Mouse (Mus musculus): ENCODE results near the gene Hecw2. TPM values are rescaled to one million over a fixed set of nuclear protein-coding genes. Genes with fewer than 3 reads are reported as not detected.

The Hecw2 gene
- polyA plus RNA-seq, 1 experiment from 2014 or later, result 4.6 TPM

DNA sequence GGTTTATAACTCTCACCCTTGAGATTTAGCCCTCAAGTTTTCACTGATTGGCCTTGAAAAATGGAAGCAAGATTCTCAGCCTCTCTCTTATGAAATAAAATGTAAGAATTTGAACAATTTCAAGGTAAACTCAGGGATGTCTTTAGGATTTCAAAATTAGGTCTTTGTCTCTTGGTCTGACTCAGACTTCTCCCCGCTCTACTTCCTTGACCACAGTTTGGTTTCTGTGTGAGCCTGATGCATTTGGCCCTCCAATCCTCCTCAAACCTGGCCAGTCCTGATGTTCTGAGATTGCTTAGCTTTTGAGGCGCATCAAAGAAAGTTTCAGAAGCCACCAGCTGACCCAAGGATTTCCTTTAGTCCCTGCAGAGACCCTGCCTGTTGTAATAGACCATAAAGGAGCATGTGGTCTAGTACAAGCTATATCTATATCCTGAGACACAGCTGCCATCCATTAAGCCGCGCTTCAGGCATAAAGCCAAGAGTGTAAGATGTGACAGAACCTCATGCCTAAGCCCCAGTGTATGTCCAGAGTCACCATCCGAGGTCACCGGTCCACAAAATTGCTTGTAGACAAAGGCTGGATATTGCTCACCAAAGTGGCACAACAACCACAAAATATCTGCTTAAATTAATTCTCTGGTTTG lies 185.4 kb downstream of the Hecw2 start:
- Histone ChIP-seq H3K4me2 (ENCODE audit: low read length) (no peak overlapping the region), H3K9ac (replicated peaks; ENCODE audit: low read depth, low read length) (no peak overlapping the region), H3K9me3 (ENCODE audit: control insufficient read depth, low read length) (no peaks in the 10 kb centered on the region), H3K36me3 (ENCODE audit: control insufficient read depth, insufficient read depth) (no peaks in the 10 kb centered on the region), H3K4me3 (replicated peaks; ENCODE audit: low read length) (no peak overlapping the region), H3K4me1 (replicated peaks; ENCODE audit: control insufficient read depth, insufficient read depth, low read length) (no peaks in the 10 kb centered on the region), H3K27ac (ENCODE audit: low read length) (no peak overlapping the region), H3K27me3 (replicated peaks; ENCODE audit: control insufficient read depth, insufficient read depth, low read length) (no peaks in the 10 kb centered on the region)
- ATAC-seq, result no peak
- 89% methylated on average over 6 of the region's 6 CpGs for WGBS

DNA sequence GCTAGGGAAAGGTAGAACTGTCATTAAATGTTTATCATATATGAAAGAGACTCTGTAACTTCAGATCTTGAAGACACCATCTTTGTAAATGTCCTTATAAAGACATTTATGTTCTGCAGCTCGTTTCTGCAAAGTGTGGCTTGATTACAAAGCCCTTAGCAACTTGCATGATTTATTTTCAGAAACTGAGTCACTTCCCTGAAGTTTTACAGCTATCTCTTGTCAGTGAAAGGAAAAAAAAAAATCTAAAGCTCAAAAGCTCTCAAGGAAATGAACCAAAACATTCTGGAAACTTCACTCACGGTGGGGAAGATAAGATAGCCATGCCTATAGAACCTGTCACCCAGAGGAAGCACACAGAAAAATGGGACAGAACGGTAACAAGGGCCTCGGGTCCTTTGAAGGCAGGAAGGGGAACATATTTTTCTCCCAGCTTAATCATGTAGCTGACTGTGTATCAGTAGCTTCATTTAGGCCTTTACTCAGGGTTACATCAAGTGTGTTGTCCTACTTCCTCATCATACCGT lies 189.0 kb downstream of the Hecw2 start:
- no peaks in the 10 kb centered on the region for H3K9me3 ChIP-seq (ENCODE audit: control insufficient read depth, low read length)
- H3K27ac ChIP-seq (ENCODE audit: low read length), result no peak overlapping the region
- H3K9ac ChIP-seq (replicated peaks; ENCODE audit: low read depth, low read length), result no peak overlapping the region
- no peak overlapping the region for H3K4me2 ChIP-seq (ENCODE audit: low read length)
- ATAC-seq, result no peak
- H3K4me1 ChIP-seq (replicated peaks; ENCODE audit: control insufficient read depth, insufficient read depth, low read length), result no peaks in the 10 kb centered on the region
- H3K36me3 ChIP-seq (ENCODE audit: control insufficient read depth, insufficient read depth), result no peaks in the 10 kb centered on the region
- H3K27me3 ChIP-seq (replicated peaks; ENCODE audit: control insufficient read depth, insufficient read depth, low read length), result no peaks in the 10 kb centered on the region
- H3K4me3 ChIP-seq (replicated peaks; ENCODE audit: low read length), result no peak overlapping the region
- 85% methylated on average over 5 of the region's 5 CpGs for WGBS

DNA sequence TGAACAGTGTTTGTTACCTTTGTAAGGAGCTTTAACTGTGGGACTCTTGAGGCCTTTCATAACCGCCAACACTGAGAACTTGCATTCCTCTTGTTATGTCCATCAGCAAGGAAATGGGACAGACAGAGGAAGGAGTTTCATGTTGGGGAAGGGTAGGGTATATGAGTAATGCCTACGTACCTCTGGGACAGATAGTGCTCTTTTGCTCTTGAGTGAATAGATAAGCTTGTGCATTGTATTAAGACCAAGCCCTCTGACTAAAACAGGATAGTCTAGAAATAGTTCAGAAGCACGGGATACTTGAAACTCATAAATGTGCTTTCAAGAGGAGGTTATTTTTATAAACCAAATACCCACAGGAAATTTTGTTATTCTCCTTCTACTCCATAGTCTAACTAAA lies 191.7 kb downstream of the Hecw2 start:
- Histone ChIP-seq H3K36me3 (ENCODE audit: control insufficient read depth, insufficient read depth) (no peaks in the 10 kb centered on the region), H3K27me3 (replicated peaks; ENCODE audit: control insufficient read depth, insufficient read depth, low read length) (no peaks in the 10 kb centered on the region), H3K27ac (ENCODE audit: low read length) (no peak overlapping the region), H3K9me3 (ENCODE audit: control insufficient read depth, low read length) (no peaks in the 10 kb centered on the region), H3K4me3 (replicated peaks; ENCODE audit: low read length) (no peak overlapping the region), H3K4me2 (ENCODE audit: low read length) (no peak overlapping the region), H3K4me1 (replicated peaks; ENCODE audit: control insufficient read depth, insufficient read depth, low read length) (no peaks in the 10 kb centered on the region), H3K9ac (replicated peaks; ENCODE audit: low read depth, low read length) (no peak overlapping the region)
- WGBS, result 71% methylated on average over 3 of the region's 3 CpGs
- ATAC-seq, result no peak

DNA sequence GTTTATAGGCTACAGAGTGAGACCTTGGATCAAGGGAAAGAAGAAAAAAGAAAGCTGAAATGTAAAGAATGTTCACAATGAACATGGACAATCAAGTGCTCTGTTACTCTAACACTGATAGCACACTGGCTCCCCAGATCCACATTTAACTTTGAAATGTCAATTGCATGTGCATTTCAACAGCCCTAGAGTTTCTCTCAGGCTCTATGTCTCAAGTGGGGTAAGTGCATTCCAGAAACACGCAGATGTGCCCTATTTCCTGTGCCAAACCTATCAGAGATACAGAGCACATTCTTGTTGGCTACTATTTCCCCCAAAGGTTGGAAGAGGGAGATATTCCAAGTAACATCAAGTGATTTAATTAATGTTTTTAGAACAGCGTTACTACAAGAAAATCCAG lies 192.9 kb downstream of the Hecw2 start:
- Histone ChIP-seq H3K4me1 (replicated peaks; ENCODE audit: control insufficient read depth, insufficient read depth, low read length) (no peaks in the 10 kb centered on the region), H3K9me3 (ENCODE audit: control insufficient read depth, low read length) (no peaks in the 10 kb centered on the region), H3K4me3 (replicated peaks; ENCODE audit: low read length) (no peak overlapping the region), H3K36me3 (ENCODE audit: control insufficient read depth, insufficient read depth) (no peaks in the 10 kb centered on the region), H3K27ac (ENCODE audit: low read length) (no peak overlapping the region), H3K4me2 (ENCODE audit: low read length) (no peak overlapping the region), H3K27me3 (replicated peaks; ENCODE audit: control insufficient read depth, insufficient read depth, low read length) (no peaks in the 10 kb centered on the region), H3K9ac (replicated peaks; ENCODE audit: low read depth, low read length) (no peak overlapping the region)
- no peak for ATAC-seq
- 97% methylated on average over 2 of the region's 2 CpGs for WGBS

DNA sequence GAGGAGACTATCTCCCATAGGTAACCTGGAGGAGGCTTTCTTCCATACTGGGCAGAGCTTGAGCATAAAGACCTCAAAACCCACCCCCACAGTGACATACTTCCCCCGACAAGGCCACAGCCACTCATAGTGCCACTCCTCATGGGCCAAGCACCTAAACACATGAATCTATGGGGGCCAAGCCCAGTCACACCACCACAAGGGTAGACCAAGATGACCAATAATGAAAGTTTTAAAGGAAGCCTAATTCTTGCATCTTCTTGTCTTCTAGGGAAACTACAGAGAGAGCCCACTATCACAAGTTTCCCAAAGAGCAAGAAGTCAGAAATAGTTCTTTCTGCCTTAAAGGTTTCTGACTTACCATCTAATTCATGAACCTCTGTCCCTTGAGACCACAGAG lies 197.7 kb downstream of the Hecw2 start:
- Histone ChIP-seq H3K27ac (ENCODE audit: low read length) (no peak overlapping the region), H3K9me3 (ENCODE audit: control insufficient read depth, low read length) (no peaks in the 10 kb centered on the region), H3K4me3 (replicated peaks; ENCODE audit: low read length) (no peak overlapping the region), H3K4me2 (ENCODE audit: low read length) (no peak overlapping the region), H3K36me3 (ENCODE audit: control insufficient read depth, insufficient read depth) (no peaks in the 10 kb centered on the region), H3K9ac (replicated peaks; ENCODE audit: low read depth, low read length) (no peak overlapping the region), H3K4me1 (replicated peaks; ENCODE audit: control insufficient read depth, insufficient read depth, low read length) (no peaks in the 10 kb centered on the region), H3K27me3 (replicated peaks; ENCODE audit: control insufficient read depth, insufficient read depth, low read length) (no peaks in the 10 kb centered on the region)
- WGBS, result 100% methylated on average over 1 of the region's 1 CpGs
- no peak for ATAC-seq

DNA sequence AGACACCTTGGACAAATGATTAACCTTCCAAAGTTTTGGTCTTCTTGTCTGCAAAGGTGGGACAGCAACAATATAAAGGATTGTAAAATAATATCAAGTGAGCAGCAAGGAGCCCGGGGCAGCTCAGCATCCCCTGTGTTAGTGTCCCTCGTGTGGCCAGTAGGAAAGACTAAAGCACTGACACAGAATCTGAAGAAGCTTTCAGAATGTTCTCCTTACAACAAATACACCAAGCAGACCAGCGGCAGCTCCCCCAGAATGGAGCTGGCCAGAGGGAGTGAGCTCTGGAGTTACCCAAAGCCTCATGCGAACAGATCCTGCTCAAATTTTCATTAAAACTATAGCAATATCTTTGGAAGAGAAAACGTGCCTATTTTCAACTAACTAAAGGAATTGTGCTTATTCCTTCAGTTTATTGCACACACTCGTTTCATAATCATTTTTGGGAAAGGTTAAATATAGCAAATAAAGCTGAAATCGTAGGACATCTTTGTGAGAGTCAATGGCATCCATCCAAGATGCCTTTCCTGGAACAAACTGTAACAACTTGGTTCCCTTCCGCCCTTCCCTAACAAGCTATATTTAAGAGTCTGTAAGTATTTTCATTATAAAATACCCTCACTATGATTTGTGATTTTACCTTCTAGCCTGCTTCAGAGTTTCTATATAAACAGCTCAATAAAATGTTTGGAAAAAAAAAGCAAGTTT lies 208.6 kb downstream of the Hecw2 start:
- no peak for ATAC-seq

DNA sequence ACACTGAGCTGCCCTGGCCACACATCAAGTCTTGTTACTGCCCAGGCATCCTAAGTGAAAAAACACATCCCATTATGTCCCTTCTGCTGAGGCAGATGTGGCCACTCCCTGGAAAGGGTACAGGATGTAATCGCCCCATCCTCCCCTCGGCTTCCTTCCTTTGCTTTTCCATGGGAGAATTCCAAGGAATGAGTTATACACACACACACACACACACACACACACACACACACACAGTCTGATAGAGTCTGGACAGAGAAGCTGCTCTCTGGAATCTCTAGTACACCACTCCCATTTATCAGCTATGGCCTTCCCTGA lies 216.5 kb downstream of the Hecw2 start:
- no peak overlapping the region for H3K27ac ChIP-seq (ENCODE audit: low read length)

More for the DNA sequence above, 208.6 kb downstream of the Hecw2 start:
- Histone ChIP-seq H3K9ac (replicated peaks; ENCODE audit: low read depth, low read length) (no peak overlapping the region), H3K4me2 (ENCODE audit: low read length) (no peak overlapping the region), H3K27ac (ENCODE audit: low read length) (no peak overlapping the region), H3K27me3 (replicated peaks; ENCODE audit: control insufficient read depth, insufficient read depth, low read length) (no peaks in the 10 kb centered on the region), H3K4me3 (replicated peaks; ENCODE audit: low read length) (no peak overlapping the region), H3K36me3 (ENCODE audit: control insufficient read depth, insufficient read depth) (no peaks in the 10 kb centered on the region), H3K9me3 (ENCODE audit: control insufficient read depth, low read length) (no peaks in the 10 kb centered on the region), H3K4me1 (replicated peaks; ENCODE audit: control insufficient read depth, insufficient read depth, low read length) (no peaks in the 10 kb centered on the region)
- WGBS, result 73% methylated on average over 8 of the region's 8 CpGs

DNA sequence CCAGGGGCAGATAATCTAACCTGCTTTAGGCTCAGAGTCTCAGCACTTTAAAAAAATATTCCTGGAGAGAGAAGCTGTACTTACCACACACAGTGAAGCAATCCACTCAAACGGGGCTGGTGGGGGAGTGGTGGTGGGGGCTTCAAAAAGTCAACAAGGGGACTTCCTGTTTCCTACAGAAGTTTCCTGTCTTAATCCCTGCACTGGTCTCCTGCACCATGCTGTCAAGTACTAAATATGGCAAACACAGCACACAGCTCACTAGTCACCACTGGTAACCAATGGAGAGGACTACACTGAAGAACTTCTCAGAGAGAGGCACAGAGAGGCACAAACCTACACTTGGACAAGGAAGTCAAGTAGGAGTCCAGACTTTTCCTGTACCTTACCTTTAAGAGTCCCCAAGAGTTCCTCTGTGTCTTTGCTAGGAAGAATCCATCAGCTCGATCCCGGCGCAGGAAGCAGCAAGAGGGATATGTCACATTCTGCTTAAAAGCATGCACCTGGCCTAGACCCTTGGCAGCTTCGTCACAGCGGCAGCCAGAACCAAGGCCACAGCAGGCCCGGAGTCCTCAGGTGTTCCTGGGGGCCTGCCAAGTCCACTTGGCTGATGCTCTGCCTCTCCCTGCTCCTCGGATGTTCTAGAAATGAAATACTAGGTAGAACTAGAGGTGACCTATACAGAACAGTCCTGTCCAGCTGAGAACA lies 217.0 kb downstream of the Hecw2 start:
- 80% methylated on average over 8 of the region's 8 CpGs for WGBS
- H3K4me2 ChIP-seq (ENCODE audit: low read length), result no peak overlapping the region
- H3K4me3 ChIP-seq (replicated peaks; ENCODE audit: low read length), result no peak overlapping the region
- H3K9me3 ChIP-seq (ENCODE audit: control insufficient read depth, low read length), result no peaks in the 10 kb centered on the region
- H3K36me3 ChIP-seq (ENCODE audit: control insufficient read depth, insufficient read depth), result no peaks in the 10 kb centered on the region
- ATAC-seq, result no peak
- H3K27ac ChIP-seq (ENCODE audit: low read length), result no peak overlapping the region
- H3K4me1 ChIP-seq (replicated peaks; ENCODE audit: control insufficient read depth, insufficient read depth, low read length), result no peaks in the 10 kb centered on the region
- no peaks in the 10 kb centered on the region for H3K27me3 ChIP-seq (replicated peaks; ENCODE audit: control insufficient read depth, insufficient read depth, low read length)
- H3K9ac ChIP-seq (replicated peaks; ENCODE audit: low read depth, low read length), result no peak overlapping the region

More for the DNA sequence above, 216.5 kb downstream of the Hecw2 start:
- Histone ChIP-seq H3K36me3 (ENCODE audit: control insufficient read depth, insufficient read depth) (no peaks in the 10 kb centered on the region), H3K4me1 (replicated peaks; ENCODE audit: control insufficient read depth, insufficient read depth, low read length) (no peaks in the 10 kb centered on the region), H3K27me3 (replicated peaks; ENCODE audit: control insufficient read depth, insufficient read depth, low read length) (no peaks in the 10 kb centered on the region), H3K9ac (replicated peaks; ENCODE audit: low read depth, low read length) (no peak overlapping the region), H3K9me3 (ENCODE audit: control insufficient read depth, low read length) (no peaks in the 10 kb centered on the region), H3K4me2 (ENCODE audit: low read length) (no peak overlapping the region), H3K4me3 (replicated peaks; ENCODE audit: low read length) (no peak overlapping the region)
- 81% methylated on average over 2 of the region's 2 CpGs for WGBS
- ATAC-seq, result no peak

DNA sequence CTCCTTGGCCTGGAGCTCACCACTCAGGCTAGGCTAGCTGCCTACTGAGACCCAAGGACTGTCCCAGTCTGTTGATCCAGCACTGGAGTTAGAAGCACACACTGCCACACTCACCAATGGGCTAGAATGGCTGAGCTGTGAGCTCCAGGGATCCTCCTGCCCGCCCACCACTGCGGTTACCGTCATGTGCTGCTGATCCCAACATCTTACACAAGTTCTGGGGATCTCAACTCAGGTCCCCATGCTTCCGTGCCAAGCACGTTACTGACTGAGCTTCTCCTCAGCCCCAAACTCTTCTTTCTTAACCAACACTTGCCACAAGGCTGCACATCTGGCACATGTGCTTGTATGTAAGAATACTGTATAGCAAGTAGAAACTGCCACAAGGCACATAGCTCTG lies 218.2 kb downstream of the Hecw2 start:
- Histone ChIP-seq H3K9me3 (ENCODE audit: control insufficient read depth, low read length) (no peaks in the 10 kb centered on the region), H3K36me3 (ENCODE audit: control insufficient read depth, insufficient read depth) (no peaks in the 10 kb centered on the region), H3K9ac (replicated peaks; ENCODE audit: low read depth, low read length) (no peak overlapping the region), H3K27ac (ENCODE audit: low read length) (no peak overlapping the region), H3K4me3 (replicated peaks; ENCODE audit: low read length) (no peak overlapping the region), H3K4me1 (replicated peaks; ENCODE audit: control insufficient read depth, insufficient read depth, low read length) (no peaks in the 10 kb centered on the region), H3K4me2 (ENCODE audit: low read length) (no peak overlapping the region), H3K27me3 (replicated peaks; ENCODE audit: control insufficient read depth, insufficient read depth, low read length) (no peaks in the 10 kb centered on the region)
- WGBS, result 96% methylated on average over 5 of the region's 5 CpGs
- ATAC-seq, result no peak

All from forebrain, embryonic 16.5 days (tissue).